Mouse (Mus musculus) gastrocnemius, adult 18-20 months (tissue): ENCODE results near the gene Gm49721. TPM values are rescaled to one million over a fixed set of nuclear protein-coding genes. Genes with fewer than 3 reads are reported as not detected.
A peak's percentile ranks its signal among the peaks of the same experiment; 100 is the strongest.
"Not testable (repeated sequence)": the region's sequence is repeated elsewhere in the genome, so short reads cannot be mapped to it uniquely, and the experiment has no call there.

Source experiments
- DNase-seq: peaks from one replicate; pipeline ENCODE4 v3.0.0; 2021; ENCODE audit warnings: low spot score
- total RNA-seq, 2 experiments: library from RNA; stranded (reverse); gene quantifications; 2 replicates each; pipeline ENCODE4 v1.2.3; 2021

Gene Gm49721
- total RNA-seq, 2 experiments from 2014 or later, result 0.12 to 0.39 TPM

- DNase-seq, result peak; percentile 43
These were observed 95.8 kb downstream of the Gm49721 start for GRCm38 (mm10) chr17:7074494-7074893.

- not testable (repeated sequence) for DNase-seq
These were observed 96.8 kb downstream of the Gm49721 start for GRCm38 (mm10) chr17:7075519-7075918.

GRCm38 (mm10) chr17:7079558-7079957 lies 100.9 kb downstream of the Gm49721 start:
- peak; percentile 57 for DNase-seq

- not testable (repeated sequence) for DNase-seq
These were observed 105.8 kb downstream of the Gm49721 start for GRCm38 (mm10) chr17:7084523-7084922.

DNA sequence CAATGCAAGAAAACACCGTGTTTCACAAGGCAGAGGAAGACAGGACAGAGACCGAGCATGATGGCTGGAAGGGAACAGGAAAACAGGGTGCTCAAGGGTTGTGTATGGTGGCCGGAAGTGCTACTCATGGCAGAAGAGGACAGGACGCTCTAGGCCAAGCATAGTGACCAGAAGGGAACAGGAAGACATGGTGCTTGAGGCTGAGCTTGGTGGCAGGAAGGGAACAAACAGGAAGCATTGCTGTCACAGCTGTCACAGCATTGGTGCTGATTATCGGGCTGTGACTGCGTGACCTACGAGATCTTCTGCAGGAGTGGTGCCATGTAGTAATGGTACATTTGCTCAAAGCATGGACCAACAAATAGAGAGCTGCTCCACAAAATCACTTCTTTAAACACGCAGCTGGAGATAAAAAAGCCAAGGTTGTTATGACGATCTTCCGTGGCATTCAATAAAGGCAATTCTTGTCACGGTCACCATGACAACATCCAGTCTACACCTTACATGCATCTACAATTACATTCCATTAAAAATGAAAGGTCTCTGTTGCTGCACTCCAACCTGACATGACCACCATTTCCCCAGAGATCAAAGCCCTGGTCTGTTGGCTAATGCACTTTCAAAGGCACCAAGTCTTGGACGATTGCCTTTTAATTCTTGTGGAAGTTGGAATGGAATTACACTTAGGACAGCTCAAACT lies 106.9 kb downstream of the Gm49721 start:
- DNase-seq, result not testable (repeated sequence)

GRCm38 (mm10) chr17:7086836-7087235 lies 108.1 kb downstream of the Gm49721 start:
- DNase-seq, result not testable (repeated sequence)

Other genes starting within 250 kb of the Gm49721 start
- gene Ezr, start 196.1 kb upstream of the Gm49721 start, total RNA-seq, result 1 to 10 TPM; 1.1 to 2.4 TPM
- 10 to 100 TPM; 25.4 to 26.9 TPM for gene Rsph3b, start 30.2 kb upstream of the Gm49721 start, total RNA-seq
- gene Tagap1, start 17.7 kb upstream of the Gm49721 start, total RNA-seq, result 10 to 100 TPM; 13.4 to 15.7 TPM
- 100 to 1,000 TPM; 113 to 139 TPM for gene Rnaset2b, start 8.3 kb upstream of the Gm49721 start, total RNA-seq
- gene Gm1604a, start 46.7 kb downstream of the Gm49721 start, total RNA-seq, result not detected
- 100 to 1,000 TPM in 1 of 2 experiments, 10 to 100 TPM in 1; 93.6 to 103 TPM for gene Rps6ka2, start 191.2 kb downstream of the Gm49721 start, total RNA-seq